Mouse (Mus musculus) heart, embryonic 12.5 days (tissue): ENCODE results near the gene Slc43a2. TPM values are rescaled to one million over a fixed set of nuclear protein-coding genes. Genes with fewer than 3 reads are reported as not detected.
A peak's percentile ranks its signal among the peaks of the same experiment; 100 is the strongest.

Experiments
- ATAC-seq: fragments of 200-750 bp; cut with Nextera tagmentation; 2 replicates; pipeline ENCODE4 v1.8.0; 2017; ENCODE audit warnings: moderate TSS enrichment, moderate library complexity; ENCODE audit not compliant: insufficient number of reproducible peaks, low FRiP score
- H3K27ac ChIP-seq: fragments of 300-500 bp; sonication (generic); 2 replicates; pipeline ENCODE4 v1.5.1; 2016; ENCODE audit warnings: mild to moderate bottlenecking, moderate library complexity; ENCODE audit not compliant: poor library complexity, severe bottlenecking
- H3K27me3 ChIP-seq: fragments of 300-500 bp; sonication (generic); replicated peaks from 2 replicates; pipeline ENCODE4 v1.6.1; 2016; ENCODE audit warnings: mild to moderate bottlenecking, moderate library complexity
- H3K36me3 ChIP-seq: fragments of 300-500 bp; sonication (generic); 2 replicates; pipeline ENCODE4 v1.6.1; 2016; ENCODE audit warnings: mild to moderate bottlenecking, moderate library complexity
- H3K4me1 ChIP-seq: fragments of 300-500 bp; sonication (generic); replicated peaks from 2 replicates; pipeline ENCODE4 v1.6.1; 2016; ENCODE audit warnings: mild to moderate bottlenecking
- H3K4me2 ChIP-seq: fragments of 300-500 bp; sonication (generic); 2 replicates; pipeline ENCODE4 v1.6.1; 2016; ENCODE audit warnings: mild to moderate bottlenecking, moderate library complexity
- H3K4me3 ChIP-seq: fragments of 300-500 bp; sonication (generic); 2 replicates; pipeline ENCODE4 v1.5.1; 2016; ENCODE audit warnings: mild to moderate bottlenecking
- H3K9ac ChIP-seq: fragments of 300-500 bp; sonication (generic); 2 replicates; pipeline ENCODE4 v1.6.1; 2016; ENCODE audit warnings: mild to moderate bottlenecking, moderate library complexity
- H3K9me3 ChIP-seq: fragments of 300-500 bp; sonication (generic); replicated peaks from 2 replicates; pipeline ENCODE4 v1.6.1; 2016; ENCODE audit warnings: mild to moderate bottlenecking, moderate library complexity
- WGBS: fragments of 180-500 bp; shearing (Covaris S2); methylation state at CpG from one replicate; pipeline ENCODE4 v1.1.7; 2016; 5-methylcytosine and 5-hydroxymethylcytosine counted together
- polyA plus RNA-seq: library from polyadenylated mRNA; unstranded; fragments of >200 nt; fragmentation: Nextera tagmentation; extraction: Ambion mirVana; gene quantifications from 2 replicates; pipeline ENCODE4 v1.2.1, GENCODE M21; 2016

Slc43a2 gene
- 4.1 and 4.3 TPM in 2 replicates for polyA plus RNA-seq

DNA sequence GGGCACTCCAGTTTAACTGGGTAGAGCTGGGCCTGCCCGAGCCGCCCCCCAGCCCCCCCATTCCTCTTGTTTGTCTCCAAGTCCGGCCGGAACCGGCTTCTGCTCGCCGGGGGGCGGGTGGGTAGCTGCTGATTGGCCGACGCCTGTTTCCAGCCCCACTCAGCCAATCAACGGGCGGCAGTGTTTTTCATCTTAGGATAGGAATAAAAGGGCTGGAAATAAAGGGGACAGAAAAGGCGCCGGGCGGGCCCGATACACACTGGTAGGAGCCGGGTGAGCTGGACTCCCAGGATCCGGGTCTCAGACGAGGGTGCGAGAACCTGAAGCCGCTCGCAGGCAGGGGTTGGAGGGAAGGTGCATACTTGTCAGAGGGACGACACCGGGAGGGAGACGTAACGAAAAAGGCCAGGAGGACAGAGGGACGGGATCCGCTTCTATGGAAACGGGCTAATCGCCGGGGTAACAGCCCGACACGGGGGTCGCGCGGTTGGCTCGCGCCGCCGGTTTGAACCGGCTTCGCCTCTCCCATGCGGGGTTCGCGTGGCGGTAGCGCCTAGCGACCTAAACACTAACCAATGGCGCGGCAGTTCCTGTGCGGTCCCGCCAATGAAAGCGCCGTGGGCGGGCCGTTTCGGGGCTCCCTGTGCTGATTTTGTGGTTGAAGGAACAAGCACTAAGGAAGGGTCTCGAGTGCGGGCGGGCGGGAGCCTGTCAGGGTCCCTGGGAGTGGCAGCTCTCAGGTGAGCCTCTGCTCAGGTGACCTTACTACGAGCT, at the start of gene Slc43a2:
Slc43a2 (plus strand) TSS at position 226 of the 774 bp plus-strand sequence.
- Histone ChIP-seq H3K4me1 (peaks cover 26% of the 10 kb centered on the region), H3K9ac (peak within 1 kb of the TSS; percentile 83), H3K4me3 (peak within 1 kb of the TSS; percentile 69), H3K4me2 (peak within 1 kb of the TSS; percentile 97), H3K9me3 (no peaks in the 10 kb centered on the region), H3K27ac (peak within 1 kb of the TSS; percentile 72), H3K27me3 (peaks cover 14% of the 10 kb centered on the region; the same call in 1 of the 2 replicates), H3K36me3 (0 out of 2 replicates have a peak, but pooled peaks cover 3% of the 10 kb centered on the region)
- ATAC-seq = peak; percentile 89
- WGBS = 1% methylated on average over 59 of the region's 62 CpGs

DNA sequence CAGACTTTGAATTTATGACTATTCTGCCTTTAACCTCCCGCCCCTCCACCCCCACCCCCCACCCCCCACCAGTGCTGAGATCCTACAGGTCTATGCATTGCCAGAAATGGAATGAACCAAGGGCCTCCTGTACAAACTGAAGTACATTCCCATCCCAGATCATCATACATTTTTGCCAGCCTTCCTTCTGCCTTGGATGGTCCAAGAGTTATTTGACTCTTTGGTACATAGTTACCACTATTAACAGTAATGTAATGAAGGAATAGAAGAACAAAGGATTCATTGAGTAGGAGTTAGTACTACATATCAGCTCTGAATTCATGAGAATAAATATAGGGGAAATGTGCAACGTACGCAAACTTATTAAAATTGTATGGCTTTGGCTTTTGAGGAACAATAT, 45.3 kb upstream of the Slc43a2 start:
- Histone ChIP-seq H3K9ac (no peak overlapping the region), H3K27me3 (no peaks in the 10 kb centered on the region), H3K9me3 (no peaks in the 10 kb centered on the region), H3K4me2 (peak overlapping the region; percentile 91; the same call in 1 of the 2 replicates), H3K4me1 (peaks cover 11% of the 10 kb centered on the region), H3K4me3 (peak overlapping the region; percentile 96), H3K27ac (no peak overlapping the region), H3K36me3 (peaks cover 25% of the 10 kb centered on the region)
- ATAC-seq = 0 out of 2 replicates have a peak, but pooled peaks have one; percentile 10
- WGBS = 26% methylated on average over 3 of the region's 3 CpGs

DNA sequence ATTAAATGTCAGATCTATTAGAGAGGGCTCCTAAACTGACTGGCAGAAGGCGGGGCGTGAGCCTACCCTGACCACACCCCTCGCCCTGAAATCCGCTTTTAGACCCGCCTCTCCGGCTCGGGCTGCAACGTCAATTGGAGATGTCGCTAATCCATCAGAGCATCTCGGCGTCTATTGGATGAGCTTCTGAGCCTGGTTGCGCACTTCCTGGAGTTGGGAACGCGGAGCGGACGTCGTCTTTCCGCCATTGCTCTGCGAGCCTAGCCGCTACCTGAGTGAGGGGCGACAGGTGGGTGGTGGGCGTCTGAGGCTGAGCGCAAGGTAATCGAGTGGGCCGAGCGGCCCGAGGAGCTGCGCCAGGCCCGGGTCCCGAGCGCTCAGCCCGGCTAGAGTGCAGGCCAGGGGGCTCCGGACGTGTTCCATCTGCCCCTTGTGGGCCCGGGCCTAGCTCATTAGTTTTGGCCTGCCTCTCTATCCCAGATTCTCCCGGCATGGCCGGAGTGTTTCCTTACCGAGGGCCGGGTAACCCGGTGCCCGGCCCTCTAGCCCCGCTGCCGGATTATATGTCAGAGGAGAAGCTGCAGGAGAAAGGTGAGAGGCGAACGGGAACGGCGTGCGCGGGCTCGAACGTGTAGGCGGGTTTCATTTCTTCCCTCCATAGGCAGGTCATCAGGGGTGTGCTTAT, 44.8 kb upstream of the Slc43a2 start, which contains the start of gene Prpf8:
Prpf8 (plus strand) TSS at position 216 of the 685 bp plus-strand sequence.
- peak; percentile 99 for ATAC-seq
- H3K27ac ChIP-seq = 0 out of 2 replicates have a peak within 1 kb of the TSS, but pooled peaks have one; percentile 65
- no peaks in the 10 kb centered on the region for H3K27me3 ChIP-seq
- H3K36me3 ChIP-seq = peaks cover 30% of the 10 kb centered on the region
- peak within 1 kb of the TSS; percentile 91 for H3K4me2 ChIP-seq
- H3K9ac ChIP-seq = peak within 1 kb of the TSS; percentile 98
- peaks cover 11% of the 10 kb centered on the region for H3K4me1 ChIP-seq
- H3K9me3 ChIP-seq = no peaks in the 10 kb centered on the region
- peak within 1 kb of the TSS; percentile 96 for H3K4me3 ChIP-seq
- under 1% methylated on average over 52 of the region's 52 CpGs for WGBS

DNA sequence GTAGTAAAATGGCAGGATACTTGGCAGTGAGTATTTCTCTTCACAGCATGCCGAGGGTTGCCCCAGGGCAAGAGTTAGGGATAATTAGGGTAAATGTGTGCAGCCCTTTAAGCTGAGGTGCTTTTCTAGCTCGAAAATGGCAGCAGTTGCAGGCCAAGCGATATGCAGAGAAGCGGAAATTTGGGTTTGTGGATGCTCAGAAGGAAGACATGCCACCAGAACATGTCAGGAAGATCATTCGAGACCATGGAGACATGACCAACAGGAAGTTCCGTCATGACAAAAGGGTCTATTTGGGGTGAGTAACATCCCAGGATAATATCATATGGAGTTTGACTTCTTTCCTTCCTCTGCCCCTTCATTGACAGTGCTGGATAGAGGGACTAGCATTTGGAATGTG, 44.0 kb upstream of the Slc43a2 start:
- 34% methylated on average over 6 of the region's 6 CpGs for WGBS
- no peaks in the 10 kb centered on the region for H3K27me3 ChIP-seq
- peaks cover 11% of the 10 kb centered on the region for H3K4me1 ChIP-seq
- H3K9me3 ChIP-seq = no peaks in the 10 kb centered on the region
- H3K36me3 ChIP-seq = peaks cover 38% of the 10 kb centered on the region
- H3K27ac ChIP-seq = no peak overlapping the region
- H3K9ac ChIP-seq = peak overlapping the region; percentile 98
- H3K4me2 ChIP-seq = peak overlapping the region; percentile 91
- peak overlapping the region; percentile 96 for H3K4me3 ChIP-seq
- no peak for ATAC-seq

DNA sequence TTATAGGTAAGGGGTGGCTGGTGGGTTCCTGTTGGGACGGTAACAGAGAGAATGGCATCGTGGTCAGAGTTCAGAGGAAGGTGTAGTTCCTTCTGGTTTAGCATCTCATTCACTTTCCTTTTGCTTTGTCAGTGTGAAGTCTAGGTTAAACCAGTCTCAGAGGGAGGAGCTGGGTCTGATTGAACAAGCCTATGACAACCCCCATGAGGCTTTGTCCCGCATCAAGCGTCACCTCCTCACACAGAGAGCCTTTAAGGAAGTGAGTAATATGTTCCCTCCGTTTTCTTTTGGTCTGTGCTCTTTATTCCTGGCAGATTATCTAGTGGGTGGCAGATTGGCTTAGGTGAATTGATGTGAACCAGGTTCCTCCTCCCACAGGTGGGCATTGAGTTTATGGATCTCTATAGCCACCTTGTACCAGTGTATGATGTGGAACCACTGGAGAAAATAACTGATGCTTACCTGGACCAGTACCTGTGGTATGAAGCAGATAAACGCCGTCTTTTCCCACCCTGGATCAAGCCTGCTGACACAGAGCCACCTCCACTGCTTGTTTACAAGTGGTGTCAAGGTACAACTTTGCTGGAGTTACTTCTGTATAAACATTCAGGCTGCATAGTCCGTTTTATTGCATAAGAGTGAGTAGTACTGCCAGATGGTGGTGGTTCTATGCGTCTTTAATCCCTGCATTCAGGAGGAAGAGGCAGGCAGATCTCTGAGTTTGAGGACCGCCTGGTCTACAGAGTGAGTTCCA, 37.0 kb upstream of the Slc43a2 start:
- 91% methylated on average over 10 of the region's 10 CpGs for WGBS
- Histone ChIP-seq H3K9ac (no peak overlapping the region), H3K27me3 (no peaks in the 10 kb centered on the region), H3K4me3 (no peak overlapping the region), H3K27ac (no peak overlapping the region), H3K9me3 (no peaks in the 10 kb centered on the region), H3K36me3 (peaks cover 95% of the 10 kb centered on the region), H3K4me1 (no peaks in the 10 kb centered on the region), H3K4me2 (no peak overlapping the region)
- ATAC-seq = no peak

DNA sequence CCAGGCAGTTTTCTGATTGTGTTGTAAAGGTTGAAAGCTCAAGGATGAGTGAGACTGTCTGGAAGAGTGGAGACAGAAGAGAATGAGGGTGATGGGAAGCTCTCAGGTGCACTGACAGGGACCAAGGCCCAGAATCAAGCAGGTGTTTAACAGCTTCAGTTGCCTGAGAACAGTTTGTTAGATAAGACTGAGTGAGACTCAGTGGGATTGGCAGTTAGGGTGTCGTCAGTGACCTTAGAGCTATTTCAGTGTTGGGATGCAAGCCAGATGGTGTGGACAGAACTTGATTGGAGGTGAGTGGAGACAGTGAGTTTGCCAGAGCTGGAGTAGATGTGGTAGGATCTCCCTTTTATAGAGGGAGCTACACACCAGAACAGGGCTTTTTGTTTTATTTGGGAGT, 33.4 kb upstream of the Slc43a2 start:
- Histone ChIP-seq H3K27ac (no peak overlapping the region), H3K4me2 (no peak overlapping the region), H3K9me3 (no peaks in the 10 kb centered on the region), H3K4me3 (no peak overlapping the region), H3K36me3 (peaks cover 95% of the 10 kb centered on the region), H3K9ac (no peak overlapping the region), H3K4me1 (no peaks in the 10 kb centered on the region), H3K27me3 (no peaks in the 10 kb centered on the region)
- ATAC-seq = no peak
- WGBS = 36% methylated on average over 1 of the region's 1 CpGs

DNA sequence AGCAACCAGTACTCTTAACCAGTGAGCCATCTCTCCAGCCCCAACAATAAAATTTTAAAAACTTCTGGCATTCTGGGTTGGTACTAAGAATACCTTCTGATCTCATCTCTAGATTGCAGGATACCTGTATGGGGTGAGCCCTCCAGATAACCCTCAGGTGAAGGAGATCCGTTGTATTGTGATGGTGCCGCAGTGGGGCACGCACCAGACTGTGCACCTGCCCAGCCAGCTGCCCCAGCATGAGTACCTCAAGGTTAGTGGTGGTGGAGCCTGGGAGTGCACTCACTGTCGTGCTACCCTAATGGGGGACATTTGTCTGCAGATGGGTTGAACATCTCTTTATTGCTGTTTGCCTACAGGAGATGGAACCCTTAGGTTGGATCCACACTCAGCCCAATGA, 23.3 kb upstream of the Slc43a2 start:
- H3K9ac ChIP-seq = no peak overlapping the region
- H3K4me1 ChIP-seq = peaks cover 24% of the 10 kb centered on the region
- H3K27me3 ChIP-seq = no peaks in the 10 kb centered on the region
- H3K27ac ChIP-seq = no peak overlapping the region
- WGBS = 93% methylated on average over 4 of the region's 4 CpGs
- H3K4me3 ChIP-seq = no peak overlapping the region
- no peak for ATAC-seq
- H3K4me2 ChIP-seq = no peak overlapping the region
- no peaks in the 10 kb centered on the region for H3K9me3 ChIP-seq
- H3K36me3 ChIP-seq = peaks cover 57% of the 10 kb centered on the region

DNA sequence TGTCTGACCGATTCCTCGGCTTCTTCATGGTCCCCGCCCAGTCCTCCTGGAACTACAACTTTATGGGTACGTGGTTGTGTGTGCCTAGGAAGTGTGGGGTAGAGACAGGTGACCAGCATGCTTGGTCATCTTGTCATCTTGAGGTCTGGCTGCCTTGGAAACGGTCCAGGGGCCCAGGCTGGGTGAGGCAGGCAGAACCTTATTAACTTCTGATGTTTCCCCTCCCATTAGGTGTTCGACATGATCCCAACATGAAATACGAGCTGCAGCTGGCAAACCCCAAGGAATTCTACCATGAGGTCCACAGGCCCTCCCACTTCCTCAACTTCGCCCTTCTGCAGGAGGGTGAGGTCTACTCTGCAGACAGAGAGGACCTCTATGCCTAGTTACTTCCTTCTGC, 22.6 kb upstream of the Slc43a2 start:
- H3K4me2 ChIP-seq = no peak overlapping the region
- ATAC-seq = no peak
- H3K4me3 ChIP-seq = no peak overlapping the region
- H3K9me3 ChIP-seq = no peaks in the 10 kb centered on the region
- H3K27me3 ChIP-seq = no peaks in the 10 kb centered on the region
- H3K9ac ChIP-seq = peak overlapping the region; percentile 78; the same call in 1 of the 2 replicates
- H3K27ac ChIP-seq = peak overlapping the region; percentile 88
- peaks cover 26% of the 10 kb centered on the region for H3K4me1 ChIP-seq
- WGBS = 73% methylated on average over 8 of the region's 8 CpGs
- peaks cover 50% of the 10 kb centered on the region for H3K36me3 ChIP-seq

DNA sequence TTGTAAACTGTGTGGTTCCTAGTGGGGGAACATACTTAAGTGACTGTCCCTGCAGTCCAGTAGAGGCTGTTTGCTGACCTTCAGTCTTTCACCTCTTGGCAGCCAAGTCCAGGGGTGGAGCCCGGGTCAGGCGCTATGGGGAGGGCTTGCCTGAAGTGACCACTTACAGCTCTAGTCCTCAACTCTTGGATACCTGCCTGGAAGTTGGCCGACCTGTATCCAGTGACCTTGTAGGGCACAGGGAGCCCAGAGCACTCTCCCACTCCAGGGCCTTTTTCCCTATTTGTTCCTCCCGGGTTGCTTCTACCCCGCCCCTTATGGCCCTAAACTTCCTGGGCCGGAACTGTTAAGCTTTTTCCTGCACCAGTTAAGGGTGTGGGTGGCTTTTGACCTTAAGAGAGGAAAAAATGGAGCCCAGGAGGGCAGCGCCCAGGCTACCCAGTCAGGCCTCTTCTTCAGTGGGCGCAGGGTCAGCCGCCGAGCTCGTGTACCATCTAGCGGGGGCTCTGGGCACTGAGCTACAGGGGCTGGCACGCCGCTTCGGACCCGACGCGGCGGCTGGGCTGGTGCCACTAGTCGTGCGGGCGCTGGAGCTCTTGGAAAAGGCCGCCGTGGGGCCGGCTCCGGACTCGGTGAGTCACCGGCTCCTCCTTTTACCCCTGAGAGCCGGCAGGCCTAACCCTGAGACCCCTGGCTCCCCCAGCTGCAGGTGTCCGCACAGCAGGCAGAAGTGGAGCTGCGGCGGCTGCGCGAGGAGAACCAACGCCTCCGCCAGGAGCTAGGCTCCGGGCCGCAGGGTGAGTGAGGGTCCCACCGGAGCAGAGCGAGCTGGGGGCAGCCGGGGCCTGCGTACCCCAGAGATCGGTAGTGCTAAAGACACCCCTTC, 21.5 kb upstream of the Slc43a2 start, which contains the start of gene Rilp:
Rilp (plus strand) TSS at position 354 of the 886 bp plus-strand sequence.
- WGBS = under 1% methylated on average over 43 of the region's 43 CpGs
- Histone ChIP-seq H3K27me3 (no peaks in the 10 kb centered on the region), H3K4me2 (peak within 1 kb of the TSS; percentile 96), H3K9ac (peak within 1 kb of the TSS; percentile 78), H3K9me3 (no peaks in the 10 kb centered on the region), H3K27ac (peak within 1 kb of the TSS; percentile 88), H3K4me1 (peaks cover 29% of the 10 kb centered on the region), H3K36me3 (peaks cover 40% of the 10 kb centered on the region), H3K4me3 (peak within 1 kb of the TSS; percentile 57)
- peak; percentile 78 for ATAC-seq

DNA sequence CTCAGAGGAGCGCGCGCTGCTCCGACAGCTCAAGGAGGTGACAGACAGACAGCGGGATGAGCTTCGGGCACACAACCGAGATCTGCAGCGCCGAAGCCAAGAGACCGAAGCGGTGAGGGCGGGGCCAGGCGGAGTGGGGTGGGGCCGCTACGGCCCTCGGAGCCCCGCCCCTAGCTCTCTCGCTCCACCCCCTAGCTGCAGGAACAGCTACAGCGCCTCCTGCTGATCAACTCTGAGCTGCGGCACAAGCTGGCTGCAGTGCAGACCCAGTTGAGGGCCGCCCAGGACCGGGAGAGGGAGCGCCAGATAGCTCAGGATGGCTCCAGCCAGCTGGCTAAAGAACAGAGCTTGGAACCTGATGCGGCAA, 20.9 kb upstream of the Slc43a2 start:
- Histone ChIP-seq H3K4me2 (peak overlapping the region; percentile 96), H3K27ac (peak overlapping the region; percentile 88; the same call in 1 of the 2 replicates), H3K9me3 (no peaks in the 10 kb centered on the region), H3K36me3 (peaks cover 40% of the 10 kb centered on the region), H3K4me1 (peaks cover 29% of the 10 kb centered on the region), H3K4me3 (peak overlapping the region; percentile 57), H3K27me3 (no peaks in the 10 kb centered on the region), H3K9ac (peak overlapping the region; percentile 78)
- WGBS = 4% methylated on average over 23 of the region's 24 CpGs
- ATAC-seq = peak; percentile 88
